Mouse (Mus musculus): ENCODE results near the gene Tubd1. TPM values are rescaled to one million over a fixed set of nuclear protein-coding genes. Genes with fewer than 3 reads are reported as not detected.

Gene Tubd1
- total RNA-seq (2014; rRNA removed; ENCODE audit: low replicate concordance), result 2.5 and 16.6 TPM in 2 replicates
- polyA plus RNA-seq (2015; fragmentation: Nextera tagmentation; extraction: Ambion mirVana), result 8.0 and 10.6 TPM in 2 replicates

DNA sequence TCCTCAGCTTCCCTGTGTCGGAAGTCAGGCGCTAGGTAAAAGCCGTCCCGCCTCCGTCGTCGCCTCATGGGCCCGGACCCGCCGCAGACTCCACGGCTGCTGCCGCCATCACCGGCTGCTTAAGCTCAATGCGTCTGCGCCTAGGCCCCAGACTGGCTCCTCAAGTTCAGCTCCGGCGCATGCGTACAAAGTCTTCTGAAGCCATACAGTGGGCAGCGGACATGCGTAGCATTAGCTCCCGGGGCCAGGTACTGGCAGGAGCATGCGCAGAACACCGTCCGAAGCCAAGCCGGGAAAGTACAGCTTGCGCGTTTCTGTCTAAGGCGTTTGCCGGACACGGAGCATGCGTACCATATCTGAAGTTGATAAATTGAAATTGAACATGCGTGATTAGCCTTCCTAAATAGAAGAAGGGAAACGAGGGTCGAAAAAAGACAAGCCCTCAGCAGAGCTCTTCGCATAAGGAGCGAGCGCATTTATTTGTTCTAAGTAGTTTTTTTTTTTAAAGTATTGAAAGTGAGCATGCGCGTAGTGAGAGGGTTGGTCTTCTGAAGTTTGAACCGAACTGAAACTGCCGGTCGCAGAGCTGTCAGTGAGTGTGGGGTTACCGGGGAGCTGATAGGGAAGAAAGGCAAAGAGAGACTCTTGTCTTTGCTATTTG is at the start of gene Tubd1, which contains the start of gene Rps6kb1:
Gene Tubd1 (plus strand): TSS at position 353 of the 661 bp plus-strand sequence.
Gene Rps6kb1 (minus strand): TSS at position 167 of the 661 bp plus-strand sequence.
- peak; percentile 97 for ATAC-seq (ENCODE audit: insufficient read depth, low read depth)
- Histone ChIP-seq H3K9ac (replicated peaks; ENCODE audit: low read depth, low read length) (peak within 1 kb of the TSS; percentile 96), H3K4me1 (ENCODE audit: control insufficient read depth, insufficient read depth) (peaks cover 21% of the 10 kb centered on the region), H3K4me3 (ENCODE audit: low read depth, low read length) (peak within 1 kb of the TSS; percentile 81), H3K36me3 (replicated peaks; ENCODE audit: control insufficient read depth, insufficient read depth, low read length) (peaks cover 14% of the 10 kb centered on the region), H3K27me3 (ENCODE audit: control insufficient read depth, insufficient read depth, low read length) (no peaks in the 10 kb centered on the region), H3K4me2 (ENCODE audit: low read depth, low read length) (peak within 1 kb of the TSS; percentile 76), H3K9me3 (replicated peaks; ENCODE audit: control insufficient read depth, low read length) (no peaks in the 10 kb centered on the region), H3K27ac (ENCODE audit: low read depth) (peak within 1 kb of the TSS; percentile 80)
- WGBS, result 0% methylated on average over 43 of the region's 43 CpGs
- TF ChIP-seq CTCF (IDR thresholded peaks at IDR 0.05; ENCODE audit: low read depth) (no peak), EP300 (IDR thresholded peaks at IDR 0.05; ENCODE audit: low read depth) (no peak)
- peak; percentile 100 for DNase-seq (ENCODE audit: low spot score)

DNA sequence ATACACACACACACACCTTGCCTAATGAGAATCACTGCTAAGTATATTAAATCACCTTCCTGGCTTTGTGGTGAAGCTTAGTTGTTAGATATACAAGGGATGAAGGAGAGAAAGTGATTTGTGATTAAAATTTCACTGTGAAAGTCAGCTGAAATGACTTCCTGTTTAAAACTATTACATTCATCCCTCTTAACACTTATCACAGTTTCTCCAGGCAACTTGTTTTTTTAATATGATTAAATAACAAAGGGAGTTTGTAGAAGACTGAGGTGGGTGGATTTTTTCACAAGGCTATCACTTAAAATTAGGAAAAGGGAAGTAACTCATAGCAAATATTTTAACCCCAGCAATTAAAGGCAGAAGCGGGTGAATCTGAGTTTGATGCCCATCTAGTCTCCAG is 47.4 kb upstream of the Tubd1 start:
- H3K4me2 ChIP-seq (ENCODE audit: low read depth, low read length), result no peak overlapping the region
- no peak overlapping the region for H3K9ac ChIP-seq (replicated peaks; ENCODE audit: low read depth, low read length)
- H3K4me3 ChIP-seq (ENCODE audit: low read depth, low read length), result no peak overlapping the region
- ATAC-seq (ENCODE audit: insufficient read depth, low read depth) (no peak), DNase-seq (ENCODE audit: low spot score) (no peak)
- 79% methylated on average over 1 of the region's 1 CpGs for WGBS
- H3K9me3 ChIP-seq (replicated peaks; ENCODE audit: control insufficient read depth, low read length), result no peaks in the 10 kb centered on the region
- no peaks in the 10 kb centered on the region for H3K4me1 ChIP-seq (ENCODE audit: control insufficient read depth, insufficient read depth)
- H3K27me3 ChIP-seq (ENCODE audit: control insufficient read depth, insufficient read depth, low read length), result no peaks in the 10 kb centered on the region
- no peak for TF ChIP-seq CTCF (IDR thresholded peaks at IDR 0.05; ENCODE audit: low read depth)
- TF ChIP-seq EP300 (IDR thresholded peaks at IDR 0.05; ENCODE audit: low read depth), result no peak
- no peak overlapping the region for H3K27ac ChIP-seq (ENCODE audit: low read depth)
- H3K36me3 ChIP-seq (replicated peaks; ENCODE audit: control insufficient read depth, insufficient read depth, low read length), result peaks cover 56% of the 10 kb centered on the region

DNA sequence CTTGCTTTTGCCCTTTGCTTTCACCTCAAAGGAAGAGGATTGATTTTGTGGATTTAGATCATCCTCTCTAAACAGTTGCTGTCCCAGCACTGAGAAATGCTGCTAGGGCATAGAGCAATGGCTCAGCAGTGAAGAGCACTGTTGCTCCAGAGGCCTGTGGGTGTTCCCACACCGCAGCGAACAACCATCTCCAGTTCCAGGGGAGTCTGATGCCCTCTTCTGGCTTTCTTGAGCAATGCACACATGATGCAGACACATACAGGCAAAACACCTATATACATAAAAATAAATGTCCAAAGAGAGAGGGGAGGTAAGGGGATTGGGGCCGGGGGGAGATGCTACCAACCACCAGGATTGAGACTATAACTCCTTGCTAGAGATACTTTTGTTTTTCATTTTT is 46.9 kb upstream of the Tubd1 start:
- no peak overlapping the region for H3K27ac ChIP-seq (ENCODE audit: low read depth)
- H3K9ac ChIP-seq (replicated peaks; ENCODE audit: low read depth, low read length), result no peak overlapping the region
- 78% methylated on average over 3 of the region's 3 CpGs for WGBS
- no peak overlapping the region for H3K4me2 ChIP-seq (ENCODE audit: low read depth, low read length)
- H3K27me3 ChIP-seq (ENCODE audit: control insufficient read depth, insufficient read depth, low read length), result no peaks in the 10 kb centered on the region
- peaks cover 56% of the 10 kb centered on the region for H3K36me3 ChIP-seq (replicated peaks; ENCODE audit: control insufficient read depth, insufficient read depth, low read length)
- ATAC-seq (ENCODE audit: insufficient read depth, low read depth), result no peak
- TF ChIP-seq CTCF (IDR thresholded peaks at IDR 0.05; ENCODE audit: low read depth) (no peak), EP300 (IDR thresholded peaks at IDR 0.05; ENCODE audit: low read depth) (no peak)
- no peak for DNase-seq (ENCODE audit: low spot score)
- no peaks in the 10 kb centered on the region for H3K4me1 ChIP-seq (ENCODE audit: control insufficient read depth, insufficient read depth)
- no peak overlapping the region for H3K4me3 ChIP-seq (ENCODE audit: low read depth, low read length)
- no peaks in the 10 kb centered on the region for H3K9me3 ChIP-seq (replicated peaks; ENCODE audit: control insufficient read depth, low read length)

- Histone ChIP-seq H3K4me2 (ENCODE audit: low read depth, low read length) (no peak overlapping the region), H3K4me3 (ENCODE audit: low read depth, low read length) (no peak overlapping the region), H3K36me3 (replicated peaks; ENCODE audit: control insufficient read depth, insufficient read depth, low read length) (peaks cover 52% of the 10 kb centered on the region), H3K9ac (replicated peaks; ENCODE audit: low read depth, low read length) (no peak overlapping the region), H3K27me3 (ENCODE audit: control insufficient read depth, insufficient read depth, low read length) (no peaks in the 10 kb centered on the region), H3K9me3 (replicated peaks; ENCODE audit: control insufficient read depth, low read length) (no peaks in the 10 kb centered on the region), H3K4me1 (ENCODE audit: control insufficient read depth, insufficient read depth) (no peaks in the 10 kb centered on the region), H3K27ac (ENCODE audit: low read depth) (no peak overlapping the region)
- WGBS, result 54% methylated on average over 1 of the region's 1 CpGs
- no peak for DNase-seq (ENCODE audit: low spot score)
- no peak for ATAC-seq (ENCODE audit: insufficient read depth, low read depth)
- no peak for TF ChIP-seq EP300 (IDR thresholded peaks at IDR 0.05; ENCODE audit: low read depth)
- TF ChIP-seq CTCF (IDR thresholded peaks at IDR 0.05; ENCODE audit: low read depth), result no peak
Measured at GRCm38 (mm10) chr11:86500795-86501194, 44.0 kb upstream of the Tubd1 start.

DNA sequence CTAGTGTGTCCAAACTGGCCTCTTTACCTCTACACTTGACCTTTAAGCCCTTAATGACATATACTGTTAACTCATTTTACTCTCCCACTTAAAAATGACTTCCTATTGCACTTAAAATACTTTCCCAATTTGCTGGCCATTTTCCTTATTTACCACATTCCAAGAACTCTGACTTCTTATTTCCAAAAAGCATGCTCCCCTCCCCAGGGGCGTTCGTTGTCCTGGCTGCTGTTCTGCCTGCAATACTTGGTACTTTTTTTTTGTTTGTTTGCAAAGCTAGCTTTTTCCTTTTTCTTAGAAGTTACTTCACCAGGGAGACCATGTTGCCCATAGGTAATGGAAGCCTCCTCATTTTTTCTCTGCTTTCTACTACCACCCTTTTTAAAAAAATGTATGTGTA is 41.7 kb upstream of the Tubd1 start:
- H3K4me2 ChIP-seq (ENCODE audit: low read depth, low read length), result no peak overlapping the region
- no peak overlapping the region for H3K4me3 ChIP-seq (ENCODE audit: low read depth, low read length)
- no peaks in the 10 kb centered on the region for H3K27me3 ChIP-seq (ENCODE audit: control insufficient read depth, insufficient read depth, low read length)
- DNase-seq (ENCODE audit: low spot score) (no peak), ATAC-seq (ENCODE audit: insufficient read depth, low read depth) (no peak)
- TF ChIP-seq EP300 (IDR thresholded peaks at IDR 0.05; ENCODE audit: low read depth) (no peak), CTCF (IDR thresholded peaks at IDR 0.05; ENCODE audit: low read depth) (no peak)
- H3K4me1 ChIP-seq (ENCODE audit: control insufficient read depth, insufficient read depth), result no peaks in the 10 kb centered on the region
- H3K9me3 ChIP-seq (replicated peaks; ENCODE audit: control insufficient read depth, low read length), result no peaks in the 10 kb centered on the region
- H3K36me3 ChIP-seq (replicated peaks; ENCODE audit: control insufficient read depth, insufficient read depth, low read length), result peaks cover 57% of the 10 kb centered on the region
- no peak overlapping the region for H3K9ac ChIP-seq (replicated peaks; ENCODE audit: low read depth, low read length)
- H3K27ac ChIP-seq (ENCODE audit: low read depth), result no peak overlapping the region
- WGBS, result 87% methylated on average over 2 of the region's 2 CpGs

DNA sequence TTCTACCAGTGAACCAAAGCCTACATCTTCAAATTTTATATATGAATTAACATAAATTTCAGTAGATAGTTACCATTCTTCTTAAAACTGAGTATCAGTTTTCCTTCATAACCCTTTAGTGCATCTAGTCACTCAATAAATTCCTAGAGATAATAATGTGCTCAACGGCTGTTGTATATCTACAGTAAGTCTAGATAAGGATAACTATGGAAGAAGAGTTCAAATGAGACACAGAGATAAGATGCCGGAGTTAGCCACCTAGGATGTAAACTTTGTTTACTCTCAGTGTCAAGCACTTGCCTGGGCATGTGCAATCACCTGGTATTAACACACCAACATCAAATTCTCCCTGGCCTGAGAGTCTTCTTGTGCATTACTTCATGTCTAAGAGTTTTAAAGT is 37.5 kb upstream of the Tubd1 start:
- no peaks in the 10 kb centered on the region for H3K4me1 ChIP-seq (ENCODE audit: control insufficient read depth, insufficient read depth)
- no peak overlapping the region for H3K4me3 ChIP-seq (ENCODE audit: low read depth, low read length)
- TF ChIP-seq CTCF (IDR thresholded peaks at IDR 0.05; ENCODE audit: low read depth) (no peak), EP300 (IDR thresholded peaks at IDR 0.05; ENCODE audit: low read depth) (no peak)
- H3K9me3 ChIP-seq (replicated peaks; ENCODE audit: control insufficient read depth, low read length), result no peaks in the 10 kb centered on the region
- H3K9ac ChIP-seq (replicated peaks; ENCODE audit: low read depth, low read length), result no peak overlapping the region
- H3K27me3 ChIP-seq (ENCODE audit: control insufficient read depth, insufficient read depth, low read length), result no peaks in the 10 kb centered on the region
- peaks cover 89% of the 10 kb centered on the region for H3K36me3 ChIP-seq (replicated peaks; ENCODE audit: control insufficient read depth, insufficient read depth, low read length)
- no peak overlapping the region for H3K4me2 ChIP-seq (ENCODE audit: low read depth, low read length)
- no peak for DNase-seq (ENCODE audit: low spot score)
- no peak for ATAC-seq (ENCODE audit: insufficient read depth, low read depth)
- H3K27ac ChIP-seq (ENCODE audit: low read depth), result no peak overlapping the region
- 44% methylated on average over 2 of the region's 2 CpGs for WGBS

Measured in heart, postnatal 0 days (tissue).